Mouse (Mus musculus): ENCODE data around the gene BC067074.

DNA sequence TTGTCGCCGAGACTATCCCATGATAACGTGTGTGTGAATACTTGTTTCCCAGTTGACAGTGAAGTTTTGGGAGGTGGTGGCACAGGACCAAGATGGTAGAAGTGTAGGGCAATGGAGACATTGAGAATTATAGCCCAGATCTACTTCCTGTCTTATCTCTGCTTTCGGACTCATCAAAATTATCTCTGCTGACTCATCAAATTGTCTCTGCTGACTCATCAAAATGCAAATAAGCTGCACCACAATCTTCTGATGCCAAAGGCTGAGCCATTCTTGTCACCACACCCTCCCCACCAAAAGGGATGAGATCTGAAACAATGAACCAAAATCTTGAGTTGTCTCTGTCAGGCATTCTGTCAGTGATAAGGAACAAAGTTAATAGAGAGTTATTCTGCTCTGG, 132.9 kb downstream of the BC067074 start:
- no peak for TF ChIP-seq CTCF (IDR thresholded peaks at IDR 0.05 in 2 of 3, conservative IDR thresholded peaks at IDR 0.05 in 1 of 3; ENCODE audit: control insufficient read depth in 1 of 3, insufficient read depth in 1 of 3, low read depth in 2 of 3, low read length in 3 of 3, poor library complexity in 1 of 3, severe bottlenecking in 1 of 3)
- no peak for TF ChIP-seq ZKSCAN1 (IDR thresholded peaks at IDR 0.05; ENCODE audit: low read depth, low read length)
- TF ChIP-seq KAT2A (conservative IDR thresholded peaks at IDR 0.05; ENCODE audit: low read depth, low read length) = no peak
- no peak for TF ChIP-seq TCF12 (IDR thresholded peaks at IDR 0.05; ENCODE audit: low read depth, low read length)
- no peak for TF ChIP-seq GABPA (IDR thresholded peaks at IDR 0.05; ENCODE audit: low read depth, low read length)
- TF ChIP-seq EP300 (IDR thresholded peaks at IDR 0.05; ENCODE audit: low read depth in 1 of 2, low read length in 2 of 2) = no peak
- TF ChIP-seq TAL1 (IDR thresholded peaks at IDR 0.05; ENCODE audit: low read length) = no peak
